Mouse (Mus musculus) ES-Bruce4 (cell line): ENCODE results near the gene Pitpnm2. TPM values are rescaled to one million over a fixed set of nuclear protein-coding genes. Genes with fewer than 3 reads are reported as not detected.

Source experiments
- H3K27ac ChIP-seq: 2 replicates; pipeline ENCODE4 v1.5.1; 2012; ENCODE audit warnings: low read length, inconsistent platforms; ENCODE audit not compliant: insufficient read depth
- H3K27me3 ChIP-seq: 2 replicates; pipeline ENCODE4 v1.6.1; 2012; ENCODE audit warnings: mild to moderate bottlenecking, low read length, inconsistent platforms; ENCODE audit not compliant: control insufficient read depth, poor library complexity, insufficient read depth, severe bottlenecking
- H3K36me3 ChIP-seq: 2 replicates; pipeline ENCODE4 v1.6.1; 2012; ENCODE audit warnings: inconsistent platforms, mild to moderate bottlenecking, low read length, moderate library complexity; ENCODE audit not compliant: control insufficient read depth, poor library complexity, insufficient read depth, severe bottlenecking
- H3K4me1 ChIP-seq: one replicate; pipeline ENCODE4 v1.8.1; 2011; ENCODE audit warnings: low read length; ENCODE audit not compliant: control insufficient read depth, insufficient read depth
- H3K4me3 ChIP-seq: 2 replicates; pipeline ENCODE4 v1.5.1; 2011; ENCODE audit warnings: low read depth, mild to moderate bottlenecking, low read length
- H3K9ac ChIP-seq: 2 replicates; pipeline ENCODE4 v1.6.1; 2012; ENCODE audit warnings: low read depth, mild to moderate bottlenecking, inconsistent platforms; ENCODE audit not compliant: poor library complexity, severe bottlenecking
- H3K9me3 ChIP-seq: replicated peaks from 2 replicates; pipeline ENCODE4 v1.6.1; 2012; ENCODE audit warnings: mild to moderate bottlenecking, low read length, inconsistent platforms; ENCODE audit not compliant: control insufficient read depth, poor library complexity, insufficient read depth, severe bottlenecking
- CTCF ChIP-seq: IDR thresholded peaks from one replicate; pipeline ENCODE4 v1.8.1; 2011; ENCODE audit warnings: low read depth, low read length
- EP300 ChIP-seq: IDR thresholded peaks from 2 replicates; pipeline ENCODE4 v1.6.1; 2011; ENCODE audit warnings: low read depth, low read length; ENCODE audit not compliant: insufficient read depth
- POLR2A ChIP-seq: IDR thresholded peaks from one replicate; pipeline ENCODE4 v1.8.1; 2011; ENCODE audit warnings: low read length; ENCODE audit not compliant: insufficient read depth
- polyA plus RNA-seq: library from polyadenylated mRNA; stranded (reverse); fragments of >200 nt; gene quantifications from 2 replicates; pipeline ENCODE4 v1.2.4, GENCODE M21; 2011; ENCODE audit warnings: low read depth; ENCODE audit not compliant: missing spikeins, insufficient read depth, insufficient read length

Gene Pitpnm2
- polyA plus RNA-seq, 1 experiment: 13.1 TPM

DNA sequence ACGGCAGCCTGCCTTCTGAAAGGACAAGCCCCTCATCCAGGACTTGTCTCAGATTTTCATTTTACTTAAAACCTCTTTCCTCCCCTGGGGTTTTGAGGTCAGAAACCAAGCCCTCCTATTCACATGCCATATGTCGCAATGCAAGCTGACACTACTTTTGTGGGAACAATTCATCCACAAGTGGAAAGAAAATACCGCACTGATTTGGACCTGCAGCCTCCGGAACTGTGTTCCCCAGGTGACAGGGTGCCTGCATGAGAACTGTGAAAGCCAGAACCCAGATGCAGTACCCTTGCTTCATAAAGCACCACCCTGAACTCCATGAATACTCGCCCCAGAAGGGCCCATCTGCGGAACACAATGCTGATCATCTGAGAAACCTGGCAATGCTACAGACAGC is 22.4 kb downstream of the Pitpnm2 start:
- Histone ChIP-seq H3K27ac (no peak overlapping the region), H3K9me3 (no peaks in the 10 kb centered on the region), H3K4me3 (no peak overlapping the region), H3K4me1 (no peaks in the 10 kb centered on the region), H3K27me3 (no peaks in the 10 kb centered on the region), H3K9ac (no peak overlapping the region), H3K36me3 (no peaks in the 10 kb centered on the region)
- TF ChIP-seq EP300 (no peak), CTCF (no peak), POLR2A (no peak)

DNA sequence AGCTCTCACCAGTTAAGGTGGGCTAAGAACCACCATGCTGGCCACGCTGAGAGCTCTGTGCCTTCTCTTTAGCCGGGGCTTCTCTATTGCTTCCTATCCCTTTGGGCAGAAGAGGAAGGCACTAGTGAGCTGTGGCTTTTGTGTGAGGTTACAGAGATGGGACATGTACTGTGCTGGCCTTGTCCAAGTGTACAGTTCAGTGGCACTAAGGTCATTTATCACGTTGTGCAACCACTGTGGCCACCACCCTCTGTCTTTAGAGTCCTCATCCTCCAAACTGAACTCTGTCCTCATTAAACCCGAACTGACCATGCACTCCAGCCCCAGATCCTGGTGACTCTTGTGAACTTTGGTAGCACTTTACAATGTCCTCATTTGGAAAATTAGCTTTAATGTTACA is 23.1 kb downstream of the Pitpnm2 start:
- no peaks in the 10 kb centered on the region for H3K4me1 ChIP-seq
- H3K27me3 ChIP-seq: no peaks in the 10 kb centered on the region
- no peak overlapping the region for H3K27ac ChIP-seq
- H3K36me3 ChIP-seq: no peaks in the 10 kb centered on the region
- TF ChIP-seq CTCF (no peak), EP300 (no peak), POLR2A (no peak)
- H3K9ac ChIP-seq: no peak overlapping the region
- no peaks in the 10 kb centered on the region for H3K9me3 ChIP-seq
- H3K4me3 ChIP-seq: no peak overlapping the region

DNA sequence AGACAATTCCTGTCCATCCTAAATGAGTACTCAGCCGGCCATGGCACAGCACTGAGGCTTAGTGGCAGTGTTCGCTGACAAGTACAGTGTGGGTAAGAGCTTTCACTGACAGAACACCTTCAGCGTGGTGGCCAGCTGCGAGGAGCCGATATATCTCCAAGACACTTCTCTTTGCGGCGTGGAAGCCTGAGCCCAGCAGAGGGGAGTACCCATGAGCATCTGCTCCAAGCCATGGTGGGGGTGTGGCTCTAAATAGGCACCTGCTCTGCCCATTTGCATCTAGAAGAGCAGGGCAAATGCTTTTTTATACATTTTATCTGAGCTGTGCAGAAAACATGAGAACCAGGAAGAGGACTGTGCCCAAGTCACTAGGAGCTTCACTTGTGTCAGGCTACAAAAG is 23.7 kb downstream of the Pitpnm2 start:
- Histone ChIP-seq H3K27ac (no peak overlapping the region), H3K9ac (no peak overlapping the region), H3K4me1 (no peaks in the 10 kb centered on the region), H3K4me3 (no peak overlapping the region), H3K36me3 (no peaks in the 10 kb centered on the region), H3K9me3 (no peaks in the 10 kb centered on the region), H3K27me3 (no peaks in the 10 kb centered on the region)
- TF ChIP-seq POLR2A (no peak), EP300 (no peak), CTCF (no peak)

DNA sequence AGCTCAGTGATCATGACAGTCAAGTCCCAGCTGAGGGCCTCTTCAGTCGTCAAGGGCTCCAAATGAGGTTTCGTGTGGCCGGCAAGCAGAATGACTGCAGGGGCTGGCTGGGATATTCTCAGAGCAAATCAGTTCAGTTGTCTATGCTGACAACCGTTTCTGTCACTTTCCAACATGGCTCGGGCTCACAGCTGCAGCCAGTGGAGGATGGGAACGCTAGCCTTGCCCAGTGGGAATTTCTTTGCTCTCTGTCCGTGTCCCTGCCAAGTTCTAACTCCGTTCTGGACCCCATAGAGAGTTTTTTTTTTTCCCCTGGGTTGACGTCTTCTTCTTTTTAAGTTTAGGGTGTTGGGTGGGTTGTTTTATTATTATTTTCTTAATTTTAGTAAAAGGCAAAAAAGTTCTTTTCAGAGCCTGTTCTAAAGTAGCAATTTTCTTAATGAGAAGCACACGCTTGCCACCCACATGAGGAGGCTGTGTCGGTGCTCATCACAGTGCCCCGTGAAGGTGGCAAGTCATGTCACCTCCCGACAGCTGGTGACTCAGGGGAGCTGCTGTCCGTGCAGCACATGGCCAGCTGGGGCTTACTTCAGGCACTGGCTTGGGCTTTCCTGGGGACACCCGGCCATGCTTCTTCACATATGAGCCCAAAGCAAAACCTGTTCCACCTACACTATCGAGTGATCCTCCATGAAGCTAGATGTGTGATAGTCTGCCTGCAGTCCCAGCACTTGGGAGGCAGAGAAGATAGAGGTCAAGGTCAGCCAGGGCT is 25.1 kb downstream of the Pitpnm2 start:
- Histone ChIP-seq H3K4me1 (no peaks in the 10 kb centered on the region), H3K36me3 (no peaks in the 10 kb centered on the region), H3K4me3 (no peak overlapping the region), H3K9me3 (no peaks in the 10 kb centered on the region), H3K27ac (no peak overlapping the region), H3K9ac (no peak overlapping the region), H3K27me3 (no peaks in the 10 kb centered on the region)
- no peak for TF ChIP-seq CTCF
- no peak for TF ChIP-seq POLR2A
- no peak for TF ChIP-seq EP300

DNA sequence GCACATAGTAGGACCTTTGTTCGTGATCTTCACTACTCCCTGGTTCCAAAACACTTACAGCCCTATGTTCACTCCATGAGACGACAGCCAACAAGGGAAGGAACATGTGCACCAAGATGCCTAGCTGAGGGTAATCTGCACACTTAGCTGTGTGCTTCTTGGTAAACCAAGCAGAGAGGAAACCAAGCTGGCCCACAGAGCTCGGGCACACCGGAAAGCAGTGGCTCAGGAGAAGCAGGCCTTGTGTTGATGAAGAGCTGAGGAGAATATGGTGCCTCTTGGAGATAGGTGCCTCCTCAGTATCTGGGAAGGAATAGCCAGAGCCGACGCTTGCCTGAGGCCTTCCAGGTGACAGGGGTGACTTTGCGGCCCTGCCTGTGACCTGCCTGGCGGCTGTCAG is 26.0 kb downstream of the Pitpnm2 start:
- H3K9me3 ChIP-seq: no peaks in the 10 kb centered on the region
- no peak overlapping the region for H3K27ac ChIP-seq
- no peak overlapping the region for H3K9ac ChIP-seq
- H3K4me1 ChIP-seq: no peaks in the 10 kb centered on the region
- H3K4me3 ChIP-seq: no peak overlapping the region
- TF ChIP-seq CTCF (no peak), EP300 (no peak), POLR2A (no peak)
- H3K36me3 ChIP-seq: no peaks in the 10 kb centered on the region
- H3K27me3 ChIP-seq: no peaks in the 10 kb centered on the region

DNA sequence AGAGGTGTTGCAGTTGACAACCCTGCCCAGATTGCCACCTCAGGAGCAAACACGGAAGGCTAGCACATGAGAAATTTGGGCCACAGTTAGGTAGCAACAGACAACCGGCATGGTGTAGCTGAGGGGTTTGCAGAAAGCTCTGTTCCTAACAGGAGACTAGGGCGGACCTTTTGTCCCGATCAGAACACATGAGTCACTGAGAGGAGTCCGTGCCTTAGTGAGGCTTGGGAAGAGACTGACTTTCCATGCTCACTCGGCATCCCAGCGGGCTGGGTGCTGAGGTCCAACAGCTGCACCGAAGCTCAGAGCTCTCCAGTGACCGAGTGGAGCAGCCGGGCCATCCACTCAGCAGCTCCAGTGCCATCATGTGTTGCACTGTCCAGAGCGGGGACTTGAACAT is 26.9 kb downstream of the Pitpnm2 start:
- Histone ChIP-seq H3K4me1 (no peaks in the 10 kb centered on the region), H3K27ac (no peak overlapping the region), H3K9me3 (no peaks in the 10 kb centered on the region), H3K4me3 (no peak overlapping the region), H3K27me3 (no peaks in the 10 kb centered on the region), H3K36me3 (no peaks in the 10 kb centered on the region), H3K9ac (no peak overlapping the region)
- TF ChIP-seq CTCF: no peak
- no peak for TF ChIP-seq EP300
- TF ChIP-seq POLR2A: no peak
